ENCODE assay signal across 18 mouse cellular contexts in the genomic region with DNA sequence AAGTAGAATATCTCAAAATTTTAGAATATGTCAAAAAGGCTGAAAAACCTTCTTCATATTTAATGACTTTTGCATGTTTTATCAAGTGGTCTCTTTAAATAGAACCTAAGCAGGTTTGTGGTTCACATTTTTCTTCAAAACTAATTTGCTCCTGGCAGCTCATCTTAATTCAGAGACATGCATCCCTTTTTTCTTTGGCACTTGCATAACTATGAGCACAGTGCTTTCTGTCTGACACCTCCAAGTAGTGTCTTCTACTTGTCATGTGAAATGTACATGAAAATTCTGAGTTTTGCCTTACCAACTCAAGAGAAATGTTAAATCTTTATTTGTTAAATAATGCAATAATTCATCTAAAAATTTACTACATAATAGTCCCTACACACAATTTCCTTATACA.
"Had no signal": no experiment of that assay in that cellular context is flagged by ENCODE, and none has a peak within 500 bp of the region (broad histone marks: within the 10 kb centered on the region; RNA-seq: fewer than 3 reads in every experiment).

No protein-coding gene starts in this region.

- H3K4me1 ChIP-seq: liver, embryonic 13.5 days; midbrain, embryonic 12.5 days; neural tube, embryonic 12.5 days; neural tube, embryonic 15.5 days had no signal

- H3K4me2 ChIP-seq: liver, embryonic 13.5 days; midbrain, embryonic 12.5 days; neural tube, embryonic 12.5 days; neural tube, embryonic 15.5 days had no signal

- H3K4me3 ChIP-seq: left cerebral cortex, adult 2 months; liver, embryonic 13.5 days; midbrain, embryonic 12.5 days; neural tube, embryonic 12.5 days; neural tube, embryonic 15.5 days had no signal

- DNase-seq: kidney, adult 18-20 months; kidney, adult 9 months; kidney, postnatal 36 days; layer of hippocampus, postnatal 36 days; liver, embryonic 13.5 days; lung, adult 2 months; lung, postnatal 14 days; lung, postnatal 4 days; right cerebral cortex, adult 18-20 months; right cerebral cortex, postnatal 14 days; right cerebral cortex, postnatal 4 days; thymus, postnatal 25 days had no signal

- H3K9ac ChIP-seq: liver, embryonic 13.5 days; midbrain, embryonic 12.5 days; neural tube, embryonic 12.5 days; neural tube, embryonic 15.5 days had no signal

- H3K9me3 ChIP-seq: liver, embryonic 13.5 days; midbrain, embryonic 12.5 days; neural tube, embryonic 12.5 days; neural tube, embryonic 15.5 days had no signal

- H3K27ac ChIP-seq: kidney, postnatal 0 days; left cerebral cortex, adult 2 months; liver, embryonic 13.5 days; midbrain, embryonic 12.5 days; neural tube, embryonic 12.5 days; neural tube, embryonic 15.5 days; stomach, postnatal 0 days had no signal

- H3K27me3 ChIP-seq: liver, embryonic 13.5 days; midbrain, embryonic 12.5 days; neural tube, embryonic 12.5 days; neural tube, embryonic 15.5 days had no signal

- H3K36me3 ChIP-seq: liver, embryonic 13.5 days; midbrain, embryonic 12.5 days; neural tube, embryonic 12.5 days; neural tube, embryonic 15.5 days had no signal
